Mouse (Mus musculus) ES-E14 (cell line): Measurements from ENCODE around the gene Rbbp5.

ENCODE experiments used
- CHD2 ChIP-seq: IDR thresholded peaks from 2 replicates; pipeline ENCODE4 v1.6.1; 2014; ENCODE audit warnings: mild to moderate bottlenecking, low read depth, low read length, inconsistent platforms
- HCFC1 ChIP-seq: IDR thresholded peaks from 2 replicates; pipeline ENCODE4 v1.6.1; 2012; ENCODE audit warnings: low read length, inconsistent platforms, borderline replicate concordance; ENCODE audit not compliant: insufficient read depth
- ZC3H11A ChIP-seq: IDR thresholded peaks from 2 replicates; pipeline ENCODE4 v1.6.1; 2012; ENCODE audit warnings: low read depth, mild to moderate bottlenecking, inconsistent platforms, low read length, borderline replicate concordance
- ZNF384 ChIP-seq: IDR thresholded peaks from 2 replicates; pipeline ENCODE4 v1.6.1; 2012; ENCODE audit warnings: low read depth, low read length, inconsistent platforms

GRCm38 (mm10) chr1:132519734-132520133 lies 42.6 kb downstream of the Rbbp5 start:
- TF ChIP-seq CHD2 (no peak), ZC3H11A (no peak), ZNF384 (no peak), HCFC1 (no peak)
